Mouse (Mus musculus) lung, adult 2 months (tissue): ENCODE measurements around the gene Plcl2. TPM values are rescaled to one million over a fixed set of nuclear protein-coding genes. Genes with fewer than 3 reads are reported as not detected.
"Not testable (repeated sequence)": the region's sequence is repeated elsewhere in the genome, so short reads cannot be mapped to it uniquely, and the experiment has no call there.

Experiments
- DNase-seq: peaks from one replicate; pipeline ENCODE4 v3.0.0; 2022
- H3K4me1 ChIP-seq: fragments of 200-500 bp; 2 replicates; pipeline ENCODE4 v1.6.1; 2011; ENCODE audit warnings: low read length; ENCODE audit not compliant: control insufficient read depth, insufficient read depth
- H3K4me3 ChIP-seq: fragments of 200-500 bp; replicated peaks from 2 replicates; pipeline ENCODE3; 2011; ENCODE audit warnings: low read depth, mild to moderate bottlenecking, control low read depth, low read length; ENCODE audit errors: extremely low read depth
- CTCF ChIP-seq: fragments of 200-500 bp; IDR thresholded peaks from 2 replicates; pipeline ENCODE4 v1.5.1; 2011; ENCODE audit warnings: mild to moderate bottlenecking, low read length, control low read depth; ENCODE audit not compliant: insufficient read depth
- POLR2A ChIP-seq: fragments of 200-500 bp; IDR thresholded peaks from 2 replicates; pipeline ENCODE4 v1.6.1; 2011; ENCODE audit warnings: low read depth, mild to moderate bottlenecking, control low read depth, low read length, borderline replicate concordance; ENCODE audit errors: extremely low read depth
- WGBS: fragments of 180-500 bp; shearing (Covaris S2); methylation state at CpG from one replicate; pipeline ENCODE4 v1.1.7; 2018; 5-methylcytosine and 5-hydroxymethylcytosine counted together
- polyA plus RNA-seq: library from polyadenylated mRNA; depleted of rRNA; stranded (reverse); fragments of >200 nt; gene quantifications from 2 replicates; pipeline ENCODE4 v1.2.3, GENCODE M21; 2012

Gene Plcl2
- polyA plus RNA-seq, 1 experiment: 3.0 TPM

GRCm38 (mm10) chr17:50524970-50525369 is 15.8 kb downstream of the Plcl2 start:
- WGBS: 69% methylated on average over 6 of the region's 6 CpGs
- no peaks in the 10 kb centered on the region; the same call in none of the 2 replicates for H3K4me1 ChIP-seq
- DNase-seq: no peak
- TF ChIP-seq POLR2A (no peak), CTCF (no peak)
- H3K4me3 ChIP-seq: no peak overlapping the region

- 58% methylated on average over 2 of the region's 2 CpGs for WGBS
- H3K4me3 ChIP-seq: no peak overlapping the region
- no peaks in the 10 kb centered on the region; the same call in none of the 2 replicates for H3K4me1 ChIP-seq
- TF ChIP-seq POLR2A (no peak), CTCF (no peak)
- no peak for DNase-seq
Measured at GRCm38 (mm10) chr17:50525821-50526220, 16.6 kb downstream of the Plcl2 start.

DNA sequence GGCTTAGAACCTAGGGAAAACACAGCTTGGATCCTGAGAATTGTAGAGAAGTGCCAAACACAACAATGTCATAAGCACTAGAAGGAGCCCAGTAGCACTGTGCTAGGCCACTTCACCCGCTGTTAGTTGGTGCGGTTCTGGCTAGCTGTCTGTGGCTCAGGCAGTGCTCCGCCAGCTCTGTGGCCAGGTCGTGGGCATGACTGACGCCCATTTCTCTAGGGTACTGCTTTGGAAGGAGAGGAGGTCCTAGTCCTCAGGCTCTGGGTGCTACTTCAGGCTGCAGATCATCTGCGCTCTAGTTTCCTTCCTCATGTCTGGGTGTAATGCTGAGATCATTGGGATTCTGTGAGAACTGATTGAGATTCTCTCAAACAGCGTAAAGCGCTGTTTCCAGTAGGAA is 20.9 kb downstream of the Plcl2 start:
- no peaks in the 10 kb centered on the region; the same call in none of the 2 replicates for H3K4me1 ChIP-seq
- H3K4me3 ChIP-seq: no peak overlapping the region
- DNase-seq: no peak
- whole genome bisulfite sequencing: 82% methylated on average over 8 of the region's 8 CpGs
- TF ChIP-seq POLR2A (no peak), CTCF (no peak)

DNA sequence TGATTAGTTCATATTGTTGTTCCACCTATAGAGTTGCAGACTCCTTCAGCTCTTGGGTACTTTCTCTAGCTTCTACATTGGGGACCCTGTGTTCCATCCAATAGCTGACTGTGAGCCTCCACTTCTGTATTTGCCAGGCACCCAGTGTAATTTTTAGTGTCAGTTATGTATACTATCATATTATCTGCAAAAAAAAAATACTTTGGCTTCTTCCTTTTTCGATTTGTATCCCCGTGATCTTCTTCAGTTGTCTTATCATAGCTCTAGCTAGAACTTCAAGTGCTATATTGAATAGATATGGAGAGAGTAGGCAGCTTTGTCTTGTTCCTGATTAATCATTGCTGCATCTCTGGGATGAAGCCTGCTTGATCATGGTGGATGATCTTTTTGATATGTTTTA is 25.7 kb downstream of the Plcl2 start:
- not testable (repeated sequence) for H3K4me1 ChIP-seq, H3K4me3 ChIP-seq, DNase-seq
- 96% methylated on average over 2 of the region's 2 CpGs for WGBS

DNA sequence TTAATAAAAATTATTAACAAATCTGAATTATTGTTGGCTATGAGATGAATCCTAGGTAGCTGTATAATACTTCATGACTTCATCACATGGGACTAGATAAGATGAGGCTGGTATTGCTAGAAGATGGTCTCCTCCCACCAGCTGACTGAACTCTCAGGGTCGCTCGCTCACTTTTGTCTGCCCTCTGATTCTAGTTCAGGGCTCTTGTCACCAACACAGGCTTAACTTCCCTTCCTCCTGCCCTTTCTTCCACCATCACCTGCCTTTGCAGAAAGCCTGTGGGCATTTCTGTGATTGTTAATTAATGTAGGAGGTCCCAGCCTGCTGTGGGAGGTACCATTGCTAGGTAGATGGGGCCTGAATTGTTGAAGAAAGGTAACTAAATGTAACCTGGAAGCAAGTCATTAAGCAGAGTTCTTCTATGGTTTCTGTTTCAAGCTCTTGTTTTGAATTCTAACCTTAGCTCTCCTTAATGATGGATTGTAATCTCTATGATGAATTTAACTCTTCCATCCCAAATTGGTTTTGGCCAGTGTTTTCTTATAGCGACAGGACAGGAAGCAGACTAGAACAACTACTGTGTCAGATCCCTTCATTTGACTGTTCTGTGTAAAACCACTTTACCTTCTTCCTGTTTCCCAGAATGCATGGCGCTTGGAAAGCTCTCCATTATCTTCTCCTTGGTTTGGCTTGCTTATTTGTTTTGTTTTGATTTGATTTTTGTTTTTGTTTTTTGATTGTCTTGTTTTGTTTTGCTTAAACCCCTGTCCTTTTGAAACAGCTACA is 27.4 kb downstream of the Plcl2 start:
- no peak for DNase-seq
- Histone ChIP-seq H3K4me1 (no peaks in the 10 kb centered on the region), H3K4me3 (no peak overlapping the region)
- TF ChIP-seq POLR2A (no peak), CTCF (no peak)
- WGBS: 88% methylated on average over 4 of the region's 4 CpGs

DNA sequence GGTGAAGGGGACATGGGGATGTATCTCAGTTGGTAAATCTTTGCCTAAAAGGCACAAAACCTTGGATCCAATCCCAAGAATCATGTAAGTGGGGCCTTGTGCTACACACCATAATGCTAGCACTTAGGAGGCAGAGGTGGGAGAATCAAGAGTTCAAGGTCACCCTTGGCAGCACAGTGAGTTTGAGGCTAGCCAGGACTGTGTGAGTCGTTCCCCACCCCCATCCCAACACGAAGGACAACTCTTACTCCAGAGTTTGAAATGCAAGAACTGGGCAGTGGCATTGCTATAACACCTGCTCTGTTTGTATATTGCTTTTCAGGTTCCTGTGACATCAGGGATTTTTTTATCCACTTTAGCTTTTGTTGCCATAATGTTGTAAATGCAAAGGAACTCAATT is 28.6 kb downstream of the Plcl2 start:
- Histone ChIP-seq H3K4me1 (no peaks in the 10 kb centered on the region), H3K4me3 (no peak overlapping the region)
- DNase-seq: no peak
- 87% methylated on average over 2 of the region's 2 CpGs for WGBS
- TF ChIP-seq CTCF (no peak), POLR2A (no peak)

DNA sequence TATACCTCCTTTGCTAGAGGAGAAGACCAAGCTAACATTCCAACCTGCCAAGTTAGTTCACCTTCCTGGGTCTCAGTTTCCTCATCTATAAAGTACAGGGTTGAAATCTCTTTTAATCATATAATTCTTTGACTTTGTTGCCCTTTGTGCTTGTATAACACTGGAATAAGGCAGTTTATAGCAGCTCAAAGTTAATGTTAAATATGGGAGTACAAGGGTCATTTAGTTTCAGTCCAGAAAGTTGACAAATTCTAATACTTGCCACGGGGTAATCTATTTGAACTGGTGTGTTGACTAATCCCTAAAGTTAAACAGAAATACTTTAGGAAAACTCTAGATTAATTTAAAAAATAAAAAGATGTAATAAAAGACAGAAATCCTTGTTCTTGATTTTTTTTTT is 35.7 kb downstream of the Plcl2 start:
- no peak overlapping the region for H3K4me3 ChIP-seq
- no peaks in the 10 kb centered on the region for H3K4me1 ChIP-seq
- DNase-seq: no peak
- whole genome bisulfite sequencing: 63% methylated on average over 1 of the region's 1 CpGs
- no peak for TF ChIP-seq CTCF
- no peak for TF ChIP-seq POLR2A

DNA sequence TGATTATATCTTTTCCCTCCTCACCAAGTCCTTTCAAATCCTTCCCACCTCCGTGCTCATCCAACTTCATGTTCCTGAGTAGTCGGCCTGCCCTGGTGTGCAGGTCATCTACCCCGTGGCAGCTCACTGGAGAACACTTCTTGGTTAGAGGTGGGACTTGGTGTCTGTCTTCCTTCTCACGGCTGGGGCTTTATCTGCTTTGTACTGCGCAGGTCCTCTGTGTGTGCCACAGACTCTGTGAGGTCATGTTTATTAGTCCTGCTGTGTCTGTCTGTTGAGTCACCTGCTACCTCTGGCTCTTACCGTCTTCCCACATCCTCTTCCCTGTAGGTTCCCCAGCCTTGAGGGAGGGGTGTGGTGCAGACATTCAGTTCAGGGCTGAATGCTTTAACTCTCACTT is 36.1 kb downstream of the Plcl2 start:
- no peak for DNase-seq
- H3K4me1 ChIP-seq: no peaks in the 10 kb centered on the region
- TF ChIP-seq CTCF (no peak), POLR2A (no peak)
- no peak overlapping the region for H3K4me3 ChIP-seq
- 62% methylated on average over 6 of the region's 6 CpGs for whole genome bisulfite sequencing

- H3K4me1 ChIP-seq: no peaks in the 10 kb centered on the region
- H3K4me3 ChIP-seq: no peak overlapping the region
- TF ChIP-seq POLR2A: no peak
- TF ChIP-seq CTCF: no peak
- no peak for DNase-seq
- WGBS: 79% methylated on average over 2 of the region's 2 CpGs
Measured at GRCm38 (mm10) chr17:50552130-50552529, 42.9 kb downstream of the Plcl2 start.

GRCm38 (mm10) chr17:50557566-50558238 is 48.5 kb downstream of the Plcl2 start:
- Histone ChIP-seq H3K4me3 (no peak overlapping the region), H3K4me1 (no peaks in the 10 kb centered on the region)
- no peak for DNase-seq
- TF ChIP-seq POLR2A: no peak
- TF ChIP-seq CTCF: 0 out of 2 replicates have a peak, but pooled peaks have one; percentile 1
- 72% methylated on average over 12 of the region's 12 CpGs for WGBS
